Mouse (Mus musculus) kidney, postnatal 36 days (tissue): ENCODE data around the gene Olfr707.
"Not testable (repeated sequence)": the region's sequence is repeated elsewhere in the genome, so short reads cannot be mapped to it uniquely, and the experiment has no call there.

ENCODE experiments used
- DNase-seq, 2 experiments: peaks; one replicate each; pipeline ENCODE4 v3.0.0; 2021 to 2022; ENCODE audit warnings: mixed read lengths in 2 of 2

Gene Olfr707

DNA sequence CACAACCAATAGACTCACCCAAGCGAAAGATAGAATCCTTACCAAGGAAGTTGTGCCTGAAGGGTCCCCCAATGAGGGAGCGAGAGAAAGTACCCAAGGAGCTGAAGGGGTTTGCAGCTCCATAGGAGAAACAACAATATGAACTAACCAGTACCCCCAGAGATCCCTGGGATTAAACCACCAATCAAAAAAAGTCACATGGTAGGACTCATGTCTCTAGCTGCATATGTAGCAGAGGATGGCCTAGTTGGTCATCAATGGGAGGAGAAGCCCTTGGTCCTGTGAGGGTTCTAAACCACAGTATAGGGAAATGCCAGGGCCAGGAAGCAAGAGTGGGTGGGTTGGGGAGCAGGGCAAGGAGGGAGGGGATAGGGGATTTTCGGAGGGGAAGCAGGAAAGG, at the start of gene Olfr707:
Gene Olfr707 (minus strand): TSS at position 101 of the 400 bp plus-strand sequence.
- DNase-seq, result not testable (repeated sequence)

DNA sequence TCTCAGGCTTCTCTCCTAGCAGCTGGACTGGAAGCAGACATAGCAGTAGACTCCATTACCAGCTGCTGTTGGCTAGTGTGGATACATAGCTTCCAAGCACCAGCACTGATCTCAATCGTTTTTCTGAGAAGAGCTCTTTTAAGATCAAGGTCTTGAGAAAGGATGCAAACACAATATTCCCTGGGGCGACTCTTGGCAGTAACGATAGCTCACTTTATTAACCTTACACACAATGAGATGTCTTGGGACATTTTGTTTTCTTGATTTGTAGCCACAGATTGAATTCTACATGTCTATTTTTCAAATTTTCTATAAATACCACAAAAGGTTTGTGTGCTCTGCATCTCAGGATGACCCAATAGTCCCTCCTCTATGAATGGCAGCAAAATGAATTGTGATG, 47.2 kb upstream of the Olfr707 start, which contains the start of gene Olfr710:
Gene Olfr710 (minus strand): TSS at position 101 of the 400 bp plus-strand sequence.
- no peak for DNase-seq

DNA sequence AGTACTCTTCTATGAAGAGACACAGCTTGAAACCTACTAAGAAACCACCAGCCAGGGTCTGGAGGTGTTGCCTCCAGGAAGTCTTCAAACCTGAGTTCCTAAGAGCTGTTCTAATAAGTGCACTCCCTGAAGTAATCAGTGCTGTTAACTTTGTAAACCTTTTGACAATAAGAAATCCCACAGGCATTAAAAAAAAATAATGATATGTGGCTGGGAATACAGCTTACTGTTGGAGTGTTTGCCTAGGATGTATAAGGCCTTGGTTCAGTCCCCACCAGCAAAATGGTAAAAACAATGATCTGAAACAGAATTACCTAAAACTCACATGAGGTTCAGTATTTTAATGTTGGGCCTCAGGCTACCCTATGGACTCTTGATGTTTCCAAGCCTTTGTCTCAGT, 31.1 kb upstream of the Olfr707 start, which contains the start of gene Olfr709-ps1:
Gene Olfr709-ps1 (minus strand): TSS at position 101 of the 400 bp plus-strand sequence.
- DNase-seq, result no peak

DNA sequence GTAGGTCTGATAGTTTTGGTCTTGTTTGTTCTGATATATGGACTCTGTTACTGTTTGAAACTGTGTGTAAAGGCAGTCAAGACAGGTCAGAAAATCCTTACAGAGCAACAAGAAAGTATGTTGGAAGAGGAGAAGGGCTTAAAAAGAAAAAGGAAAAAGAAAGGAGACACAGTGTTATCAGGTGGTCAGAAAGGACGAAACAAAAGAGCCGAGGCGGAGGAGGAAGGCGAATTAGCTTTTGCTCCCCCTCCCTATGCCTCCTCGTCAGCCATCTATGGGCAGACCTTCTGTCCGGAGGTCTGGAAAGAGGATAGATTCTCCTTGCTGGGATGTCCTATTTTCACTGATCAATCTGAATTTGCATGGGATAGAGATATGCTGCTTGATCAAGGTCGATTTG, 19.9 kb upstream of the Olfr707 start:
- DNase-seq, result not testable (repeated sequence)

- no peak for DNase-seq
Observed at GRCm38 (mm10) chr7:106907676-106908075, 6.6 kb upstream of the Olfr707 start, which contains the start of gene Olfr1532-ps1. Olfr1532-ps1 (plus strand) TSS chr7:106908001.

DNA sequence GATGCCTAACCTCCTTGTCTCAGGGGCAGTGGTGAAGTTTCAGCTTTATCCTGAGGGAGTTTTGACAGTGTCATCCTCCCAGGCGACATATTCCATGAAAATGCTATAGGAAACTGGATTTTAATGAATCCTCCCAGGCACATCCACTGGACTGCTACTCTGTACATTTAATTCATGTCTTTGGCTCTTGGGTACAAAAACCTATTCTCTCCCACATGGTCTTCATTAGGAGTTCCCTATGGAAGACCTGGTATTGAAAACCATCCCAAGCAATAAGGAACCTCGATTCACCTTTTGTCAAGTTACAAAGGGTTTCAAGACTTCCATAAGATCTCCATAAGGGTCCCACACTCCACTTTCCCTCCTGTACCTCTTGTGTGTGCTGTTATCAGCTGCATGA, 13.0 kb downstream of the Olfr707 start, which contains the start of gene Olfr706:
Gene Olfr706 (minus strand): TSS at position 101 of the 400 bp plus-strand sequence.
- DNase-seq, result no peak

GRCm38 (mm10) chr7:106876791-106877190, 24.2 kb downstream of the Olfr707 start, which contains the start of gene Olfr705:
Olfr705 (minus strand) TSS chr7:106876891.
- no peak for DNase-seq

DNA sequence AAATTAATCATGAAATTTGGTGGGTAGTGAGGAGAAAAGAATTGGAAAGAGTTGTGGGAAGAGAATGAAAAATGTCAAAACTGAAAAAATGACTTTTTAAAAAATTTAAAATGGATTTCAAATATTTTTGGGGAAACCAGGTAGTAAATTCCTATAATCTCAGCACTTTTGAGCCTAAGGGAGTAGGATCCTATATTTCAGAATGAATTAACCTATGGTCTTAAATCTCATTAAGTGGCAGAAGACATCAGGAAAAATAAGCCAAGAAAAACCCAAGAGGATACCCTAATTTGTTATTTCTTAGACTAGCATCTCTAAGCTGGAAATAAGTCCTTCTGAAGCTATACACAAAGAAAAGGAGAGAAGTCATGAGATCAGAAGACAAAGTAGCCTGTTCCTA, 38.2 kb downstream of the Olfr707 start, which contains the start of gene Olfr704:
Gene Olfr704 (plus strand): TSS at position 301 of the 400 bp plus-strand sequence.
- DNase-seq, result no peak

DNA sequence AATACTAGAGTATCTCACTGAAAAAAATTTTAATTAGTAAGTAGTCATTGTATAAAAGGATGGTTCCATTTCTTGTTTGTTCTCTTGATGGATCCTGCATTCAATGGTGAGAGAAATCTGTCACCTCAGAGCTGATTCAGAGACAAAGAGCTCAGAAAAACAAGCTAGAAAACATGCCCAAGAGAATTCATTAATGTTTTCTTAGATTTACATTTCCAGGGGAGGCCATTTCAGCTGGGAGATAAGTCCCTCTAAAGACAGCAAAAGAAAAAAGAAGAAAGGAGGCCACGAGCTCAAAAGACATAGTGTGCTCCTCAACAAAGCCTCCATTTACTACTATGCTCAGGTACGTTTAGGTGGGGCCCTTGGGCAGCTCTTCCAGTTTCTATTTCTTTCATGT, 58.0 kb downstream of the Olfr707 start, which contains the start of gene Olfr703:
Gene Olfr703 (plus strand): TSS at position 301 of the 400 bp plus-strand sequence.
- DNase-seq, result no peak
